Mouse (Mus musculus) cerebellum, adult 9-11 months (tissue): Measurements from ENCODE around the gene Pex14.

Source experiments
- DNase-seq: peaks from one replicate; pipeline ENCODE4 v3.0.0; 2022

The Pex14 gene

DNA sequence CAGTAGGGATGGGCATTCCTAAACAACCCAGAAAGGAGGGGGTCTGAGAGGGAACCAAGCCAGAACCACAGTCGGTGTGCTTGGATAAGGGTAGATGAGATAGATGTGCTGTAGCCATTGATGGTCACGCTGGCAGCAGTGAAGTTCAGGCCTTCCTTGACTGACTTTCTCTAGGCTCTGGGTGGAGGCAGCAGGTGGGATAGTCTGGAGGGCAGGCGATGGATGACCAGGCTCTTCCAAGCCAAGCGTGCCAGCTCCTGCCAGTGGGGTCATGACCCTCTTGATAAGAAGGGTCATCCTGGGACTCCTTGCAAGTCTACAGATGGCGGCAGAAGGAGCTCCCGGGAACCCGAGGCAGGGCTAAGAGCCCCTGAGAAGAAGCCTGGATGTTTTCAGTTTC lies 187.5 kb downstream of the Pex14 start:
- DNase-seq, result no peak
